Mouse (Mus musculus) heart, postnatal 0 days (tissue): ENCODE data around the gene Ankrd66.

Experiments used
- CTCF ChIP-seq: IDR thresholded peaks from 2 replicates; pipeline ENCODE4 v1.5.1; 2016; ENCODE audit warnings: antibody characterized with exemption, control low read depth, low read depth
- EP300 ChIP-seq: IDR thresholded peaks from 2 replicates; pipeline ENCODE4 v1.6.1; 2016; ENCODE audit warnings: antibody characterized with exemption, low read depth

GRCm38 (mm10) chr17:43580456-43580855 lies 37.0 kb upstream of the Ankrd66 start:
- TF ChIP-seq CTCF (no peak), EP300 (no peak)
